ENCODE assay signal across 8 mouse cellular contexts in the genomic region with DNA sequence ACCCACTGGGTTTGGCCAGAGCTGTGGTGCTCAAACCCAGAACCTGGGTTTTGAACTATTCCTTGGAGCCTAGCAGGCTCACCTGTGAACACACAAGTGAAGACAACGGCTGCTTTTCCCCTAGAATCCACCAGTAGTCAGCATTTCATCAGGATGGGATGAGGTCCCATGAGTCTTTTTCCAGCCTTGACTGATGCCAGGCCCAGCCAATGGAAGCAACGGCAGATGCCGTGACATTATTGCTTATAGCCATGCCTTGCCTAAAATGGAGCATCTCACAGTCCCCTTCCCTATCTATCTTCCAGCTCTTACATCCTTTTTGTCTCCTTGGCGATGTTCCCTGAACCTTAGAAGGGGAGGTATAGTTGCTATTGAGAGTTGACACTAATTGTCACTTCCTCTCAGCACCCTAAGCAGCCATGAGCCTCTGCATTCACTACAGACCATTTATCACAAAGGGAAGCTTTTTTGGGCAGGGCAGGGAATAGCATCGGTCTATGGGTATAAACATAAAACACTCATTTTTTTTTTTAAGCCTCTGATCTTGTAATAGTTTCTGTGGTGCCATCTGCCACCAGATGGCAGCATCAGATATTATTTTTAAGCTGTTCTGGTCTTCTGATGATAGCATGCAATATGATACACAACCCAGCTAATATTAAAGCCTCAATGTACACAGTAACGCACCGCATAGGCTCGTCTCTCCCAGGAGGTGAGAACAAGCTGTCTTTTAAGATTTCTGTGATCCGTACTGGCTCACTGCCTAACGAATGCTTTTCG. TPM values are rescaled to one million over a fixed set of nuclear protein-coding genes. Genes with fewer than 3 reads are reported as not detected.
DNase-seq lines count a peak whose midpoint lies in the region; ATAC-seq and TF ChIP-seq lines count a peak whose summit lies in the region.

No protein-coding gene starts in this region.

- no peak for TF ChIP-seq POLR2A in cerebellum, adult 2 months (IDR thresholded peaks at IDR 0.05; ENCODE audit: borderline replicate concordance, insufficient read depth, low read length)

- WGBS in cerebellum, adult 2 months = 50% methylated on average over 11 of the region's 11 CpGs
- WGBS in midbrain, embryonic 13.5 days = 65% methylated on average over 11 of the region's 11 CpGs

- DNase-seq in cerebellum, adult 2 months = peak; percentile 20 to 27
- DNase-seq in cerebellum, adult 11-12 months = no peak
- peak; percentile 91 for DNase-seq in 3T3-L1 (ENCODE audit: low read depth, low spot score)
- peak; percentile 5 for DNase-seq in cerebellum, adult 8-10 months
- peak; percentile 46 to 62 for DNase-seq in layer of hippocampus, adult 2 months (ENCODE audit: low spot score in 2 of 2)

- TF ChIP-seq CTCF in cerebellum, adult 2 months (IDR thresholded peaks at IDR 0.05; ENCODE audit: borderline replicate concordance, insufficient read depth, low read depth, low read length) = no peak; the same call in 1 of the 2 replicates
- TF ChIP-seq CTCF in layer of hippocampus, adult 2 months (conservative IDR thresholded peaks at IDR 0.05) = peak; percentile 82

- ATAC-seq in granulocyte monocyte progenitor cell, adult 5-6 weeks (replicated peaks; ENCODE audit: poor library complexity, severe bottlenecking) = peak; percentile 48; the same call in 1 of the 2 replicates
- ATAC-seq in midbrain, embryonic 13.5 days = peak; percentile 79
- no peak for ATAC-seq in activated CD4-positive, CD25-positive, alpha-beta regulatory T cell, adult 4 months

- H3K4me2 ChIP-seq in midbrain, embryonic 13.5 days (replicated peaks) = no peak overlapping the region

- no peak overlapping the region for H3K9ac ChIP-seq in midbrain, embryonic 13.5 days (replicated peaks)

- H3K36me3 ChIP-seq in midbrain, embryonic 13.5 days = no peaks in the 10 kb centered on the region

- H3K27me3 ChIP-seq in cerebellum, adult 2 months (ENCODE audit: control insufficient read depth, insufficient read depth, low read length) = no peaks in the 10 kb centered on the region
- no peaks in the 10 kb centered on the region for H3K27me3 ChIP-seq in midbrain, embryonic 13.5 days

- no peak overlapping the region for H3K27ac ChIP-seq in cerebellum, adult 2 months (ENCODE audit: insufficient read depth, low read length)
- 0 out of 2 replicates have a peak overlapping the region, but pooled peaks have one; percentile 32 for H3K27ac ChIP-seq in layer of hippocampus, adult 2 months
- H3K27ac ChIP-seq in midbrain, embryonic 13.5 days = no peak overlapping the region

- no peak overlapping the region for H3K4me3 ChIP-seq in cerebellum, adult 2 months (replicated peaks; ENCODE audit: insufficient read depth, low read depth, low read length)
- no peak overlapping the region for H3K4me3 ChIP-seq in layer of hippocampus, adult 2 months
- H3K4me3 ChIP-seq in midbrain, embryonic 13.5 days (replicated peaks) = no peak overlapping the region

- no peaks in the 10 kb centered on the region for H3K9me3 ChIP-seq in midbrain, embryonic 13.5 days

- no peaks in the 10 kb centered on the region for H3K4me1 ChIP-seq in cerebellum, adult 2 months (ENCODE audit: control insufficient read depth, insufficient read depth, low read length)
- no peaks in the 10 kb centered on the region for H3K4me1 ChIP-seq in midbrain, embryonic 13.5 days (replicated peaks)

RNA-seq across cellular contexts. Expression of gene Qrfpr, which starts 12.1 kb away (rescaled TPM):
- polyA plus RNA-seq in cerebellum, adult 2 months (2012; rRNA removed) = 0.32 and 0.36 TPM in 2 replicates
- not detected in 2 replicates for total RNA-seq in granulocyte monocyte progenitor cell, adult 5-6 weeks (2014; fragmentation: Nextera tagmentation)
- total RNA-seq in granulocyte monocyte progenitor cell, adult 5-6 weeks (2017) = not detected in 2 replicates
- total RNA-seq in layer of hippocampus, adult 2 months (2021) = 1 to 10 TPM in 1 of 2 experiments, under 1 TPM in 1; 0.92 to 1.1 TPM
- 0.28 and 0.73 TPM in 2 replicates for polyA plus RNA-seq in midbrain, embryonic 13.5 days (2015; fragmentation: Nextera tagmentation; extraction: Ambion mirVana)
- not detected for polyA plus RNA-seq in activated CD4-positive, CD25-positive, alpha-beta regulatory T cell, adult 4 months (2017; shearing (Covaris generic))

RNA-seq across cellular contexts. Expression of gene D3Ertd254e, which starts 59.1 kb away (rescaled TPM):
- polyA plus RNA-seq in cerebellum, adult 2 months (2012; rRNA removed) = 5.6 and 6.2 TPM in 2 replicates
- 4.0 and 5.3 TPM in 2 replicates for total RNA-seq in granulocyte monocyte progenitor cell, adult 5-6 weeks (2014; fragmentation: Nextera tagmentation)
- total RNA-seq in granulocyte monocyte progenitor cell, adult 5-6 weeks (2017) = 4.6 and 5.5 TPM in 2 replicates
- 10 to 100 TPM; 16.2 to 18.9 TPM for total RNA-seq in layer of hippocampus, adult 2 months (2021)
- 11.6 and 13.9 TPM in 2 replicates for polyA plus RNA-seq in midbrain, embryonic 13.5 days (2015; fragmentation: Nextera tagmentation; extraction: Ambion mirVana)
- polyA plus RNA-seq in activated CD4-positive, CD25-positive, alpha-beta regulatory T cell, adult 4 months (2017; shearing (Covaris generic)) = 1 to 10 TPM; 4.6 to 7.3 TPM
